ENCODE assay signal across 9 mouse cellular contexts in the genomic region with DNA sequence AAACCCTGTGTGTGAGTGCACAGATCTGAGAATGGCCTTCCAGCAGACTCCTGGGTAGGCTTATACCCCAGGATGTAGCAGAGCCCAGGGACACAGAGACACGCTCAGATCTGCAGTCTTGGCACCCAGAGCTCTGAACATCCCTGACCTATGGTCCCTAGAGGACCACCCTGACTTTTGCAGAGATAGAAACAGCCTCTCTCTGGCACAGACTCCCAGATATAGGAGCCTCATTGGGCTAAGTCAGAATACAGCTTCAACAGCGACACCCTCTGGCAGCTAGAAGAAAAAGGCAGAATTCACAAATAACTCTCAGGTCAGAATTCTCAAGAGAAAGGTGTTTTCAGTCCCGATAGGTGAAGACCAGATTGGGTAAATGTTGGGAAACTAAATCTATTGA.
DNase-seq lines count a peak whose midpoint lies in the region; ATAC-seq and TF ChIP-seq lines count a peak whose summit lies in the region.
"Had no signal": no experiment of that assay in that cellular context is flagged by ENCODE, and none has a peak within 500 bp of the region (broad histone marks: within the 10 kb centered on the region; RNA-seq: fewer than 3 reads in every experiment).

No protein-coding gene starts in this region.

- peak; percentile 59; the same call in 1 of the 2 replicates for ATAC-seq in kidney, embryonic 16.5 days (ENCODE audit: low FRiP score, low TSS enrichment)

- peak; percentile 40 for TF ChIP-seq RAD21 in MEL (IDR thresholded peaks at IDR 0.05; ENCODE audit: low read depth, low read length)

- H3K4me1 ChIP-seq in kidney, embryonic 16.5 days (ENCODE audit: insufficient read depth, low read length) = no peaks in the 10 kb centered on the region
- H3K4me1 ChIP-seq in MEL (ENCODE audit: control insufficient read depth in 1 of 2, insufficient read depth in 2 of 2, low read length in 2 of 2) = no peaks in the 10 kb centered on the region

- no peak overlapping the region for H3K4me2 ChIP-seq in kidney, embryonic 16.5 days (replicated peaks; ENCODE audit: low read depth, low read length)
- H3K4me2 ChIP-seq: heart, embryonic 13.5 days had no signal

- no peak for DNase-seq in kidney, adult 18-20 months
- DNase-seq in A20 (ENCODE audit: low read depth, low spot score) (peak; percentile 24), MEL (ENCODE audit: low read depth, low spot score) (peak; percentile 36)
- peak; percentile 33 to 42 for DNase-seq in heart, postnatal 10 days
- DNase-seq in thymus, postnatal 10 days (ENCODE audit: low spot score in 2 of 2) = no peak
- DNase-seq in spleen, adult 12 weeks (ENCODE audit: low spot score) = no peak
- no peak for DNase-seq in thymus, postnatal 36 days

- no peaks in the 10 kb centered on the region for H3K27me3 ChIP-seq in kidney, embryonic 16.5 days (ENCODE audit: insufficient read depth, low read length)
- H3K27me3 ChIP-seq in MEL (ENCODE audit: control insufficient read depth in 1 of 2, insufficient read depth in 2 of 2, low read length in 2 of 2) = peaks cover 0 to 1% of the 10 kb centered on the region in 2 experiments; a peak in 3 of 4 replicates
- H3K27me3 ChIP-seq: heart, embryonic 13.5 days had no signal

- no peaks in the 10 kb centered on the region for H3K79me2 ChIP-seq in MEL (ENCODE audit: control insufficient read depth, insufficient read depth, low read length, poor library complexity)

- H3K27ac ChIP-seq in kidney, embryonic 16.5 days (ENCODE audit: low read length) = no peak overlapping the region
- no peak overlapping the region for H3K27ac ChIP-seq in MEL (ENCODE audit: control insufficient read depth, low read depth, low read length)

- no peak overlapping the region for H3K9ac ChIP-seq in kidney, embryonic 16.5 days (replicated peaks; ENCODE audit: low read length)
- H3K9ac ChIP-seq in MEL (ENCODE audit: control insufficient read depth, low read depth, low read length, poor library complexity, severe bottlenecking) = no peak overlapping the region
- H3K9ac ChIP-seq: heart, embryonic 13.5 days had no signal

- no peak for TF ChIP-seq EP300 in MEL (IDR thresholded peaks at IDR 0.05; ENCODE audit: low read depth in 1 of 2, low read length in 2 of 2)

- TF ChIP-seq CTCF in MEL (IDR thresholded peaks at IDR 0.05 in 2 of 3, conservative IDR thresholded peaks at IDR 0.05 in 1 of 3; ENCODE audit: control insufficient read depth in 1 of 3, insufficient read depth in 1 of 3, low read depth in 2 of 3, low read length in 3 of 3, poor library complexity in 1 of 3, severe bottlenecking in 1 of 3) = peak; percentile 43 to 64 (median 50)

- H3K9me3 ChIP-seq in kidney, embryonic 16.5 days (ENCODE audit: low read length) = no peaks in the 10 kb centered on the region
- no peaks in the 10 kb centered on the region for H3K9me3 ChIP-seq in MEL (replicated peaks; ENCODE audit: insufficient read depth, low read length)
- H3K9me3 ChIP-seq: heart, embryonic 13.5 days had no signal

- no peaks in the 10 kb centered on the region for H3K36me3 ChIP-seq in kidney, embryonic 16.5 days (ENCODE audit: insufficient read depth, low read length)
- H3K36me3 ChIP-seq in MEL (ENCODE audit: control insufficient read depth in 1 of 2, insufficient read depth in 2 of 2, low read length in 2 of 2) = no peaks in the 10 kb centered on the region
- H3K36me3 ChIP-seq: heart, embryonic 13.5 days had no signal

- no peak overlapping the region for H3K4me3 ChIP-seq in kidney, embryonic 16.5 days (ENCODE audit: low read length)
- no peak overlapping the region for H3K4me3 ChIP-seq in MEL (ENCODE audit: control insufficient read depth in 1 of 2, insufficient read depth in 1 of 2, low read depth in 2 of 2, low read length in 2 of 2)
- H3K4me3 ChIP-seq: heart, embryonic 13.5 days had no signal

- WGBS in kidney, embryonic 16.5 days = 26% methylated on average over 3 of the region's 3 CpGs

- TF ChIP-seq POLR2A in MEL (IDR thresholded peaks at IDR 0.05; ENCODE audit: control insufficient read depth in 1 of 2, insufficient read depth in 1 of 2, low read depth in 1 of 2, low read length in 2 of 2, poor library complexity in 1 of 2) = no peak

- intact Hi-C loops in heart, postnatal 10 days (cut with DNase I) = loop anchor here (10.0 kb wide), 2 partner anchors 192 to 1122 kb away; partner anchors contain the start of gene Ebf1

TF ChIP-seq in MEL, 35 proteins besides CTCF, POLR2A, EP300 and RAD21:
- TF ChIP-seq JUND (IDR thresholded peaks at IDR 0.05; ENCODE audit: low read depth, low read length) = no peak
- TF ChIP-seq SMC3 (IDR thresholded peaks at IDR 0.05; ENCODE audit: low read depth, low read length) = peak; percentile 52
- TF ChIP-seq GABPA (IDR thresholded peaks at IDR 0.05; ENCODE audit: low read depth, low read length) = no peak
- TF ChIP-seq TBP (IDR thresholded peaks at IDR 0.05; ENCODE audit: low read depth, low read length) = no peak

Comparison
In these comparisons a context has a peak if more than half of its experiments do, and no peak if none do; other contexts are left out.
1. DNase-seq: peak in A20 (single experiment), MEL (single experiment) and heart, postnatal 10 days (2 of 2); none in kidney, adult 18-20 months (single experiment), thymus, postnatal 10 days (0 of 2), spleen, adult 12 weeks (single experiment) and thymus, postnatal 36 days (0 of 2).